Mouse (Mus musculus): ENCODE data around the gene Cfap36. TPM values are rescaled to one million over a fixed set of nuclear protein-coding genes. Genes with fewer than 3 reads are reported as not detected.
A peak's percentile ranks its signal among the peaks of the same experiment; 100 is the strongest.

The Cfap36 gene
- total and polyA plus RNA-seq, 3 experiments, result 26.5 to 38.7 (median 38.2) TPM

- Histone ChIP-seq H3K9ac (ENCODE audit: insufficient read depth, low read depth) (no peak overlapping the region), H3K4me3 (replicated peaks in 1 of 3; ENCODE audit: low read depth in 2 of 3, low read length in 2 of 3, poor library complexity in 1 of 3) (no peak overlapping the region), H3K36me3 (replicated peaks in 1 of 2; ENCODE audit: control insufficient read depth in 1 of 2, insufficient read depth in 1 of 2, low read length in 1 of 2) (peaks cover 30 to 78% of the 10 kb centered on the region in 2 experiments), H3K4me2 (ENCODE audit: insufficient read depth, low read depth, poor library complexity, severe bottlenecking) (no peak overlapping the region), H3K27ac (ENCODE audit: insufficient read depth, low read depth) (no peak overlapping the region), H3K79me2 (replicated peaks; ENCODE audit: control insufficient read depth, extremely low read depth, insufficient read depth, poor library complexity, severe bottlenecking) (no peaks in the 10 kb centered on the region), H3K27me3 (replicated peaks) (no peaks in the 10 kb centered on the region), H3K9me3 (replicated peaks; ENCODE audit: low read length) (no peaks in the 10 kb centered on the region), H3K4me1 (ENCODE audit: control insufficient read depth in 1 of 2, insufficient read depth in 2 of 2) (peaks cover 0 to 4% of the 10 kb centered on the region in 2 experiments; a peak in 1 of 4 replicates)
- dilution Hi-C loops (cut with MboI; ENCODE audit: extremely low pct_ligation_motif_present, extremely low pct_unique_long_range_greater_than_20kb, low sequenced_read_pairs), result no loop called here
- no peak for DNase-seq (ENCODE audit: extremely low read depth)
- TF ChIP-seq IRF4 (IDR thresholded peaks at IDR 0.05; ENCODE audit: low read depth, low read length) (peak; percentile 90), EP300 (IDR thresholded peaks at IDR 0.05; ENCODE audit: low read length) (peak; percentile 71), HCFC1 (IDR thresholded peaks at IDR 0.05; ENCODE audit: low read depth, low read length) (no peak)
- in situ Hi-C loops (cut with MboI; ENCODE audit: low pct_ligation_motif_present, low pct_unique_long_range_greater_than_20kb, low sequenced_read_pairs), result no loop called here
Measured at GRCm38 (mm10) chr11:29209774-29210173, 37.4 kb downstream of the Cfap36 start.

GRCm38 (mm10) chr11:29203653-29204052, 43.6 kb downstream of the Cfap36 start:
- Histone ChIP-seq H3K27ac (ENCODE audit: insufficient read depth, low read depth) (no peak overlapping the region), H3K9ac (ENCODE audit: insufficient read depth, low read depth) (no peak overlapping the region), H3K79me2 (replicated peaks; ENCODE audit: control insufficient read depth, extremely low read depth, insufficient read depth, poor library complexity, severe bottlenecking) (peaks cover 9% of the 10 kb centered on the region; the same call in 1 of the 2 replicates), H3K27me3 (replicated peaks) (no peaks in the 10 kb centered on the region), H3K9me3 (replicated peaks; ENCODE audit: low read length) (no peaks in the 10 kb centered on the region), H3K4me2 (ENCODE audit: insufficient read depth, low read depth, poor library complexity, severe bottlenecking) (no peak overlapping the region), H3K4me1 (ENCODE audit: control insufficient read depth in 1 of 2, insufficient read depth in 2 of 2) (no peaks in the 10 kb centered on the region), H3K36me3 (replicated peaks in 1 of 2; ENCODE audit: control insufficient read depth in 1 of 2, insufficient read depth in 1 of 2, low read length in 1 of 2) (peaks cover 35 to 70% of the 10 kb centered on the region in 2 experiments), H3K4me3 (replicated peaks in 1 of 3; ENCODE audit: low read depth in 2 of 3, low read length in 2 of 3, poor library complexity in 1 of 3) (no peak overlapping the region)
- dilution Hi-C loops (cut with MboI; ENCODE audit: extremely low pct_ligation_motif_present, extremely low pct_unique_long_range_greater_than_20kb, low sequenced_read_pairs), result no loop called here
- in situ Hi-C loops (cut with MboI; ENCODE audit: low pct_ligation_motif_present, low pct_unique_long_range_greater_than_20kb, low sequenced_read_pairs), result no loop called here
- DNase-seq (ENCODE audit: extremely low read depth), result peak; percentile 19
- TF ChIP-seq POLR2A (IDR thresholded peaks at IDR 0.05; ENCODE audit: low read depth, low read length), result no peak
- no peak for TF ChIP-seq ELF1 (IDR thresholded peaks at IDR 0.05; ENCODE audit: low read depth, low read length)
- no peak for TF ChIP-seq UBTF (IDR thresholded peaks at IDR 0.05; ENCODE audit: low read depth, low read length)
- TF ChIP-seq RAD21 (IDR thresholded peaks at IDR 0.05; ENCODE audit: low read depth, low read length), result peak; percentile 16
- TF ChIP-seq CTCF (conservative IDR thresholded peaks at IDR 0.05 in 1 of 2, IDR thresholded peaks at IDR 0.05 in 1 of 2; ENCODE audit: low read depth in 2 of 2, low read length in 2 of 2), result peak in 1 of 2 experiments; percentile 21; a peak in 1 of 4 replicates
- TF ChIP-seq ZNF384 (IDR thresholded peaks at IDR 0.05; ENCODE audit: low read depth, low read length), result no peak
- TF ChIP-seq E2F4 (IDR thresholded peaks at IDR 0.05; ENCODE audit: insufficient replicate concordance, low read depth, low read length), result no peak
- TF ChIP-seq BHLHE40 (IDR thresholded peaks at IDR 0.05; ENCODE audit: low read depth, low read length), result no peak
- TF ChIP-seq JUND (conservative IDR thresholded peaks at IDR 0.05; ENCODE audit: low read depth, low read length), result no peak
- no peak for TF ChIP-seq MEF2A (IDR thresholded peaks at IDR 0.05; ENCODE audit: borderline replicate concordance, low read depth, low read length)
- no peak for TF ChIP-seq ZC3H11A (IDR thresholded peaks at IDR 0.05; ENCODE audit: low read depth, low read length)
- no peak for TF ChIP-seq TCF12 (IDR thresholded peaks at IDR 0.05; ENCODE audit: low read depth, low read length)

Measured in CH12.LX (cell line).